Mouse (Mus musculus) left cerebral cortex, postnatal 10 days (tissue): ENCODE data around the gene B430218F22Rik. TPM values are rescaled to one million over a fixed set of nuclear protein-coding genes. Genes with fewer than 3 reads are reported as not detected.
"Not testable (repeated sequence)": the region's sequence is repeated elsewhere in the genome, so short reads cannot be mapped to it uniquely, and the experiment has no call there.

ENCODE experiments used
- DNase-seq, 2 experiments: peaks; one replicate each; pipeline ENCODE4 v3.0.0; 2021 to 2022; ENCODE audit warnings: low spot score in 2 of 2, mixed read lengths in 1 of 2; ENCODE audit errors: extremely low spot score in 1 of 2
- intact Hi-C: fragments of 180-260 bp; cut with DNase I; formaldehyde crosslinking; loops from one replicate; pipeline ENCODE4 v1.15.1; 2025
- total RNA-seq, 2 experiments: library from RNA; stranded (reverse); gene quantifications; 2 replicates each; pipeline ENCODE4 v1.2.3; 2021

The B430218F22Rik gene
- under 1 TPM; 0.47 to 0.60 TPM for total RNA-seq

- DNase-seq, result peak; percentile 96 to 97
- intact Hi-C loops, result no loop called here
These were observed at the start of gene B430218F22Rik, which contains the start of gene Mrps30 for GRCm38 (mm10) chr13:118386511-118387447. B430218F22Rik (plus strand) TSS chr13:118386630. Mrps30 (minus strand) TSS chr13:118387252.

- intact Hi-C loops, result loop anchor here (5.0 to 10.0 kb wide), 2 partner anchors 795 to 1013 kb away; no protein-coding TSS in a partner anchor
- peak in 1 of 2 experiments; percentile 33 for DNase-seq
These were observed 36.2 kb upstream of the B430218F22Rik start for GRCm38 (mm10) chr13:118350257-118350656.

DNA sequence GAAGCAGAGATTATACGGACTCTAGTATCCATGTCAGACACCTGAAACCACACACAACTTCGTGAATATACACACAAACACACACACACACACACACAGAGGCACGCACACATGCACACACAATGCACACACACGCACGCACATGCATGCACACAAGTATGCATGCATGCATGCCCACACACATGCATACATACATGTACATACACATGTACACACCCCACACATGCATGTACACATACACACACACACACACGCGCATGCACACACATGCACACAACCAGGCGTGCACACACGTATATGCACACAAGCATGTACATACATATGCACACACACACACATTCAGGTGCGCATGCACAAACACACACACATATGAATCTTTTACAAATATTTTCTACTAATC, 35.6 kb upstream of the B430218F22Rik start:
- no peak for DNase-seq
- intact Hi-C loops, result loop anchor here (5.0 to 10.0 kb wide), 2 partner anchors 796 to 1014 kb away; no protein-coding TSS in a partner anchor

DNA sequence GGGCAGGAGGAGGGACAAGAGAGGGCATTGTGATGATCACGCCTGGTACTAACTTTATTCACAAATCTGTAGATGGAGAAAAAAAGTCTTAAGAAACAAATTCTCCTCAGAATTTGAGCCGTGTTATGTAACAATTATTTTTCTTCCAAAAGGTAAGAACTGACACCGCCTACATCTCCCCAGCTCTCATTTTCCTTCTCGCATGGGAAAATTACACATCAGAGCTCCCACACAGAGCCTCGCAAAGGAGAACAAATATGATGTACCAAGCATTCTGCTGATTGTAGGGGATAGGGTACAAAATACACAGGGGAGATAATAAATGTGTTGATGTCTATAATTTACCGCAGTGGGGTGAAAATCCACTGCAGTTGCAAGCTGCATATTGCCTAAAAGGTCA, 23.1 kb upstream of the B430218F22Rik start:
- intact Hi-C loops, result no loop called here

GRCm38 (mm10) chr13:118365774-118366173, 20.7 kb upstream of the B430218F22Rik start:
- intact Hi-C loops, result no loop called here
- no peak for DNase-seq

More for the DNA sequence above, 23.1 kb upstream of the B430218F22Rik start:
- no peak for DNase-seq

GRCm38 (mm10) chr13:118372871-118373270, 13.6 kb upstream of the B430218F22Rik start:
- no peak for DNase-seq
- intact Hi-C loops, result loop anchor here (10.0 kb wide), 1 partner anchor 1038 kb away; no protein-coding TSS in a partner anchor

DNA sequence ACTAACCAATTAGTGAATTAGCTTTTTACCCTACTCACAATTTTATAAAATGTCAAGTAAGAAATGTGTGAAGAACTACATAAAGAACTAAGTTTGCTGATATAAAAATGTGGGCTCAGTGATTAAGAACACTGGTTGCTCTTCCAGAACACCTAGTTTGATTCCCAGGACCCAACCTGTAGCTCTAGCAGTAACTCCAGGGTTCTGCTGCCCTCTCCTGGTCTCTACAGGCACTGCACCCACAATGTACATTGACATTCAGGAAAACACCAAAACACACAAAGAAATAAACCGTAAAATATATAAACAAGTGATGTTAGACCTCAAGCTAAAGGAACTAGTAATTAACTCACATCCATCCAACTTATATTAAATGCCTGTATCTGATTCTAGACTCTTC, 7.3 kb upstream of the B430218F22Rik start:
- intact Hi-C loops, result loop anchor here (10.0 kb wide), 1 partner anchor 1044 kb away; no protein-coding TSS in a partner anchor

GRCm38 (mm10) chr13:118380381-118380780, 6.0 kb upstream of the B430218F22Rik start:
- no peak for DNase-seq
- intact Hi-C loops, result no loop called here

More for the DNA sequence above, 7.3 kb upstream of the B430218F22Rik start:
- peak; percentile 40 to 49 for DNase-seq

DNA sequence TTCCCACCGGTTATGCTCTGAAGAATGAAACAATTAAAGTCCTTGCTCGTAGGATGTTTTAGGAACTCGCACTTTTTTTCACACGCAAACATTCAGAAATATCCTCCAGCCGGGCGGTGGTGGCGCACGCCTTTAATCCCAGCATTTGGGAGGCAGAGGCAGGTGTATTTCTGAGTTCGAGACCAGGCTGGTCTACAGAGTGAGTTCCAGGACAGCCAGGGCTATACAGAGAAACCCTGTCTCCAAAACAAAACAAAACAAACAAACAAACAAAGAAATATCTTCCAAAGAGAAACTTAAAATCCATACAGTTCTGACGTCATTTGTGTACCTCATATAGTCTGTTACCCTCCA, 995 bp downstream of the B430218F22Rik start:
- DNase-seq, intact Hi-C loops: not testable (repeated sequence)

GRCm38 (mm10) chr13:118395803-118396202, 9.4 kb downstream of the B430218F22Rik start:
- DNase-seq, result no peak
- intact Hi-C loops, result no loop called here

- DNase-seq, result no peak
- intact Hi-C loops, result loop anchor here (5.0 kb wide), 2 partner anchors 917 to 977 kb away; no protein-coding TSS in a partner anchor
These were observed 13.9 kb downstream of the B430218F22Rik start for GRCm38 (mm10) chr13:118400340-118400739.

- intact Hi-C loops, result loop anchor here (1.0 to 5.0 kb wide), 3 partner anchors 914 to 974 kb away; no protein-coding TSS in a partner anchor
- DNase-seq, result peak in 1 of 2 experiments; percentile 54
These were observed 17.1 kb downstream of the B430218F22Rik start for GRCm38 (mm10) chr13:118403544-118403943.

DNA sequence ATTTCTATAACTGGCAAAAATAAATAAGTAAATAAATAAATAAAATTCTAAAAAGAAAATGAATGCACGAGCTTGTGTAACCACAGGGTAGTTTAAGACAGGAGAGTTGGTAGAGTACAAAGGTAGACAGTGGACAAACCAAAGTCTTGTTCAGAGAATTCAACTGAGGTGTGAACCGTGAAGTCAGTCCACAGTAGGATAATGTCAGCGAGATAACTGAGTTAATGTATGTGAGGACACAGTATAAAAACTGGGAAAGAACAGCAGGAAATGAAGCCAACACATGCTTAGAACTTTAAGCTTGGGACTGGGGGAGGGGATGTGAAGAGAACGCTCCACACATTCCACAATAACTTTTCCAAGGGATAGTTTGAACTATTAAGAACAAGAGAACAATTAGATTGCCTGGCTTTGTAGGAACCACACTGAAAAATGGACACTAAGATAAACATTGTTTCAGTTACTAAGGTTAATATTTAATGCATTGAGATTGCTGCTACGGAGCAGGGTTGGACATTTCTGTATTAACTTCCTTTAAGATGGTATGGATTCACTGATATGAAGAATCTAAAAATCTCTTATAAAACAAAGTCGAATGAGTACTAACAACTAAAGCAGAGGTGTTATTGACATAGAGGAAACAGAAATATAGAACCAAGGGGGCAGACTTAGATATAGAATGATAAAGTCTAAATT, 25.0 kb downstream of the B430218F22Rik start:
- DNase-seq, result no peak
- intact Hi-C loops, result loop anchor here (10.0 kb wide), 1 partner anchor 303 kb away; no protein-coding TSS in a partner anchor

- DNase-seq, result no peak
- intact Hi-C loops, result loop anchor here (10.0 kb wide), 1 partner anchor 297 kb away; no protein-coding TSS in a partner anchor
These were observed 31.7 kb downstream of the B430218F22Rik start for GRCm38 (mm10) chr13:118418163-118418562.

DNA sequence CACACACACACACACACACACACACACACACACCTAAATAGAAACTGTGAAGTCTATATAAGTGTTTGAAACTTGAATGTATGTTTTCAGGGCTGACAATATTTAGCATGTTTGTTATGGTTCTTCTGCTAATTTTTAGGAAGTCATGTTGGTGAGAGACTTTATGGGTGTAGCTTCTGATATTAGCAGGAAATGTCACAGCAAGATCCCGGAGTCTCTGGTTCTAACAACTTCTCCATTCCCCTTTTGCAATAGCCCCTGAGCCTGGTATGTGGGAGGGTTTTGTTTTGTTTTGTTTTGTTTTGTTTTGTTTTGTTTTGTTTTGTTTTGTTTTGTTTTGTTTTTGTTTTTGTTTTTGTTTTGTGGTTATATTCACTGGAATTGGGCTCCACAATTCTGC, 34.0 kb downstream of the B430218F22Rik start:
- intact Hi-C loops, result no loop called here
- DNase-seq, result no peak

- DNase-seq, result no peak
- intact Hi-C loops, result no loop called here
These were observed 34.4 kb downstream of the B430218F22Rik start for GRCm38 (mm10) chr13:118420847-118421246.
